In the genomic region with DNA sequence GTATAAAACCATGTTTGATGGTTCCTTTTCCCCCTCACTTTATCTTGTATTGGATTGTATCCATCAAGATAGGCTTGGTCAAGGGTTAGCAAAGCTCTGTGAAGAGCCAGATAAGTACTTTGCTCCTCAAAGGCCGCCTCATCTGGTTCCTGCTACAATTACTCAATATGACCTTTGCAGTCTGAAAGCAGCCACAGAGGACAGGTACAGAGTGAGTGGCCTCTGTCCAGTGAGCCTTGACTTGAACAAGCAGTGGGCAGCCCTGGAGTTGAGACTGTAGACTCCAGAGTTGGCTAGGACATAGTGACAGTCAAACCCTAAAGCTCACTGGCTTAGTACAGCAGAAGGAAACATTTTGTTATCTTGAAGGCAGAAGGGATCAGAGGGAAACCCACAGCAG, we compare ENCODE assay signal across 25 mouse cellular contexts. TPM values are rescaled to one million over a fixed set of nuclear protein-coding genes. Genes with fewer than 3 reads are reported as not detected.
DNase-seq lines count a peak whose midpoint lies in the region; ATAC-seq and TF ChIP-seq lines count a peak whose summit lies in the region.
"Had no signal": no experiment of that assay in that cellular context is flagged by ENCODE, and none has a peak within 500 bp of the region (broad histone marks: within the 10 kb centered on the region; RNA-seq: fewer than 3 reads in every experiment).

No protein-coding gene starts in this region.

- H3K4me1 ChIP-seq in kidney, adult 2 months (ENCODE audit: control insufficient read depth, insufficient read depth, low read length), result peaks cover 32% of the 10 kb centered on the region
- no peaks in the 10 kb centered on the region for H3K4me1 ChIP-seq in intestine, embryonic 16.5 days (ENCODE audit: control insufficient read depth, insufficient read depth, low read length)
- no peaks in the 10 kb centered on the region for H3K4me1 ChIP-seq in kidney, postnatal 0 days (replicated peaks; ENCODE audit: insufficient read depth, low read length)
- peaks cover 5% of the 10 kb centered on the region; the same call in 1 of the 2 replicates for H3K4me1 ChIP-seq in liver, embryonic 15.5 days (replicated peaks)
- H3K4me1 ChIP-seq: embryonic facial prominence, embryonic 15.5 days; forebrain, embryonic 15.5 days; heart, embryonic 13.5 days; hindbrain, embryonic 12.5 days; midbrain, embryonic 13.5 days had no signal

- no peak for TF ChIP-seq CTCF in kidney, adult 2 months (conservative IDR thresholded peaks at IDR 0.05; ENCODE audit: insufficient read depth, insufficient read length, low read depth, low read length)
- no peak for TF ChIP-seq CTCF in kidney, postnatal 0 days (IDR thresholded peaks at IDR 0.05; ENCODE audit: low read depth)

- H3K27ac ChIP-seq in kidney, adult 2 months (ENCODE audit: insufficient read depth, low read depth, low read length), result peak overlapping the region; percentile 77
- peak overlapping the region; percentile 40 for H3K27ac ChIP-seq in intestine, embryonic 16.5 days (ENCODE audit: low read length)
- no peak overlapping the region for H3K27ac ChIP-seq in kidney, postnatal 0 days
- H3K27ac ChIP-seq in liver, embryonic 15.5 days (replicated peaks), result peak overlapping the region; percentile 64
- H3K27ac ChIP-seq: embryonic facial prominence, embryonic 15.5 days; forebrain, embryonic 15.5 days; heart, adult 2 months; heart, embryonic 13.5 days; hindbrain, embryonic 12.5 days; layer of hippocampus, adult 2 months; midbrain, embryonic 13.5 days had no signal

- 62% methylated on average over 1 of the region's 1 CpGs for WGBS in kidney, adult 2 months
- 59% methylated on average over 1 of the region's 1 CpGs for WGBS in intestine, embryonic 16.5 days
- 78% methylated on average over 1 of the region's 1 CpGs for WGBS in kidney, postnatal 0 days
- 51% methylated on average over 1 of the region's 1 CpGs for WGBS in liver, embryonic 15.5 days (ENCODE audit: insufficient replicate concordance)

- no peak overlapping the region for H3K9ac ChIP-seq in intestine, embryonic 16.5 days (ENCODE audit: low read depth, low read length)
- H3K9ac ChIP-seq in kidney, postnatal 0 days (ENCODE audit: low read depth, low read length), result no peak overlapping the region
- H3K9ac ChIP-seq in liver, embryonic 15.5 days, result no peak overlapping the region
- H3K9ac ChIP-seq: embryonic facial prominence, embryonic 15.5 days; forebrain, embryonic 15.5 days; heart, embryonic 13.5 days; hindbrain, embryonic 12.5 days; midbrain, embryonic 13.5 days had no signal

- no peak for TF ChIP-seq POLR2A in kidney, adult 2 months (IDR thresholded peaks at IDR 0.05; ENCODE audit: low read depth, low read length)

- peak; percentile 94 for ATAC-seq in intestine, embryonic 16.5 days
- ATAC-seq in kidney, postnatal 0 days (replicated peaks; ENCODE audit: low FRiP score, low read depth), result peak; percentile 79
- peak; percentile 71 for ATAC-seq in liver, embryonic 15.5 days (ENCODE audit: insufficient read depth)
- ATAC-seq: forebrain, embryonic 15.5 days; midbrain, embryonic 13.5 days had no signal

- H3K9me3 ChIP-seq in intestine, embryonic 16.5 days (ENCODE audit: control insufficient read depth, low read length), result no peaks in the 10 kb centered on the region
- H3K9me3 ChIP-seq in kidney, postnatal 0 days (replicated peaks; ENCODE audit: low read length), result no peaks in the 10 kb centered on the region
- no peaks in the 10 kb centered on the region for H3K9me3 ChIP-seq in liver, embryonic 15.5 days (replicated peaks)
- H3K9me3 ChIP-seq: embryonic facial prominence, embryonic 15.5 days; forebrain, embryonic 15.5 days; heart, embryonic 13.5 days; hindbrain, embryonic 12.5 days; megakaryocyte, embryonic 14.5 days; midbrain, embryonic 13.5 days had no signal

- H3K4me3 ChIP-seq in kidney, adult 2 months (ENCODE audit: insufficient read depth, low read depth, low read length), result no peak overlapping the region
- no peak overlapping the region for H3K4me3 ChIP-seq in intestine, embryonic 16.5 days (ENCODE audit: low read length)
- no peak overlapping the region for H3K4me3 ChIP-seq in kidney, postnatal 0 days (replicated peaks; ENCODE audit: low read depth, low read length)
- H3K4me3 ChIP-seq in liver, embryonic 15.5 days (replicated peaks), result no peak overlapping the region
- H3K4me3 ChIP-seq: embryonic facial prominence, embryonic 15.5 days; forebrain, embryonic 15.5 days; heart, adult 2 months; heart, embryonic 13.5 days; hindbrain, embryonic 12.5 days; layer of hippocampus, adult 2 months; megakaryocyte, embryonic 14.5 days; midbrain, embryonic 13.5 days had no signal

- H3K36me3 ChIP-seq in kidney, adult 2 months (ENCODE audit: control insufficient read depth, insufficient read depth, low read length), result peaks cover 18% of the 10 kb centered on the region
- peaks cover 15% of the 10 kb centered on the region for H3K36me3 ChIP-seq in intestine, embryonic 16.5 days (ENCODE audit: control insufficient read depth, insufficient read depth, low read length)
- H3K36me3 ChIP-seq in kidney, postnatal 0 days (ENCODE audit: insufficient read depth, low read length), result peaks cover 44% of the 10 kb centered on the region
- H3K36me3 ChIP-seq in liver, embryonic 15.5 days (replicated peaks), result peaks cover 46% of the 10 kb centered on the region

- DNase-seq in kidney, adult 2 months, result peak; percentile 90
- DNase-seq in kidney, postnatal 10 days, result no peak
- DNase-seq in kidney, postnatal 0 days (ENCODE audit: low spot score), result no peak
- DNase-seq in layer of hippocampus, adult 18-20 months (ENCODE audit: low spot score in 2 of 2), result no peak
- no peak for DNase-seq in layer of hippocampus, adult 8-10 months (ENCODE audit: low spot score in 2 of 2)
- no peak for DNase-seq in adrenal gland, postnatal 36 days
- DNase-seq: cerebellum, adult 11 months; cerebellum, adult 9-11 months; gastrocnemius, postnatal 14 days; heart, adult 2 months; heart, postnatal 14 days; layer of hippocampus, postnatal 36 days; lung, adult 2 months; right cerebral cortex, postnatal 14 days; thymus, adult 18-20 months; thymus, postnatal 4 days had no signal

- H3K27me3 ChIP-seq in kidney, adult 2 months (replicated peaks; ENCODE audit: control insufficient read depth, insufficient read depth, low read length), result no peaks in the 10 kb centered on the region
- H3K27me3 ChIP-seq in intestine, embryonic 16.5 days (replicated peaks; ENCODE audit: control insufficient read depth, insufficient read depth, low read length), result no peaks in the 10 kb centered on the region
- no peaks in the 10 kb centered on the region for H3K27me3 ChIP-seq in kidney, postnatal 0 days (ENCODE audit: insufficient read depth, low read length)
- no peaks in the 10 kb centered on the region for H3K27me3 ChIP-seq in liver, embryonic 15.5 days
- H3K27me3 ChIP-seq: embryonic facial prominence, embryonic 15.5 days; forebrain, embryonic 15.5 days; heart, embryonic 13.5 days; hindbrain, embryonic 12.5 days; megakaryocyte, embryonic 14.5 days; midbrain, embryonic 13.5 days had no signal

- H3K4me2 ChIP-seq in intestine, embryonic 16.5 days (ENCODE audit: low read depth, low read length), result no peak overlapping the region
- no peak overlapping the region for H3K4me2 ChIP-seq in kidney, postnatal 0 days (ENCODE audit: low read length)
- no peak overlapping the region for H3K4me2 ChIP-seq in liver, embryonic 15.5 days
- H3K4me2 ChIP-seq: embryonic facial prominence, embryonic 15.5 days; forebrain, embryonic 15.5 days; heart, embryonic 13.5 days; hindbrain, embryonic 12.5 days; midbrain, embryonic 13.5 days had no signal

RNA-seq across cellular contexts. Expression of a gene that starts 13.8 kb away (rescaled TPM):
- 858 and 975 TPM in 2 replicates for polyA plus RNA-seq in kidney, adult 2 months (2012; rRNA removed)
- polyA plus RNA-seq in intestine, embryonic 16.5 days (2015; fragmentation: Nextera tagmentation; extraction: Ambion mirVana), result 12.0 and 14.0 TPM in 2 replicates
- polyA plus RNA-seq in kidney, postnatal 0 days (2015; fragmentation: Nextera tagmentation; extraction: Ambion mirVana), result 165 and 182 TPM in 2 replicates
- 11.8 and 15.2 TPM in 2 replicates for polyA plus RNA-seq in liver, embryonic 15.5 days (2015; fragmentation: Nextera tagmentation; extraction: Ambion mirVana)
- 10 to 100 TPM; 24.8 to 28.5 TPM for total RNA-seq in layer of hippocampus, adult 18-20 months (2021)
- total RNA-seq in layer of hippocampus, adult 8-10 months (2022), result 10 to 100 TPM; 22.5 to 35.0 (median 27.1) TPM
- total RNA-seq in adrenal gland, postnatal 36 days (2021), result 10 to 100 TPM; 35.9 to 55.9 TPM

RNA-seq across cellular contexts. Expression of a gene that starts 17.6 kb away (rescaled TPM):
- polyA plus RNA-seq in kidney, adult 2 months (2012; rRNA removed), result 140 and 151 TPM in 2 replicates
- 48.4 and 53.3 TPM in 2 replicates for polyA plus RNA-seq in intestine, embryonic 16.5 days (2015; fragmentation: Nextera tagmentation; extraction: Ambion mirVana)
- polyA plus RNA-seq in kidney, postnatal 0 days (2015; fragmentation: Nextera tagmentation; extraction: Ambion mirVana), result 53.3 and 54.3 TPM in 2 replicates
- polyA plus RNA-seq in liver, embryonic 15.5 days (2015; fragmentation: Nextera tagmentation; extraction: Ambion mirVana), result 14.1 and 17.4 TPM in 2 replicates
- total RNA-seq in layer of hippocampus, adult 18-20 months (2021), result 10 to 100 TPM; 81.6 to 98.0 TPM
- total RNA-seq in layer of hippocampus, adult 8-10 months (2022), result 100 to 1,000 TPM in 1 of 4 experiments, 10 to 100 TPM in 3; 65.5 to 103 (median 79.0) TPM
- 10 to 100 TPM; 40.7 to 56.0 TPM for total RNA-seq in adrenal gland, postnatal 36 days (2021)

RNA-seq across cellular contexts. Expression of a gene that starts 24.6 kb away (rescaled TPM):
- polyA plus RNA-seq in kidney, adult 2 months (2012; rRNA removed), result 5.2 and 5.7 TPM in 2 replicates
- 6.3 and 6.4 TPM in 2 replicates for polyA plus RNA-seq in intestine, embryonic 16.5 days (2015; fragmentation: Nextera tagmentation; extraction: Ambion mirVana)
- 7.2 and 7.7 TPM in 2 replicates for polyA plus RNA-seq in kidney, postnatal 0 days (2015; fragmentation: Nextera tagmentation; extraction: Ambion mirVana)
- polyA plus RNA-seq in liver, embryonic 15.5 days (2015; fragmentation: Nextera tagmentation; extraction: Ambion mirVana), result 1.3 and 1.7 TPM in 2 replicates
- total RNA-seq in layer of hippocampus, adult 18-20 months (2021), result 1 to 10 TPM; 7.6 to 8.5 TPM
- 1 to 10 TPM; 6.0 to 10.0 (median 8.9) TPM for total RNA-seq in layer of hippocampus, adult 8-10 months (2022)
- 10 to 100 TPM in 1 of 2 experiments, 1 to 10 TPM in 1; 8.0 to 13.5 TPM for total RNA-seq in adrenal gland, postnatal 36 days (2021)

RNA-seq across cellular contexts. Expression of a gene that starts 32.2 kb away (rescaled TPM):
- 35.0 and 36.6 TPM in 2 replicates for polyA plus RNA-seq in kidney, adult 2 months (2012; rRNA removed)
- polyA plus RNA-seq in intestine, embryonic 16.5 days (2015; fragmentation: Nextera tagmentation; extraction: Ambion mirVana), result 34.2 and 41.1 TPM in 2 replicates
- polyA plus RNA-seq in kidney, postnatal 0 days (2015; fragmentation: Nextera tagmentation; extraction: Ambion mirVana), result 33.5 and 38.7 TPM in 2 replicates
- polyA plus RNA-seq in liver, embryonic 15.5 days (2015; fragmentation: Nextera tagmentation; extraction: Ambion mirVana), result 20.0 and 22.8 TPM in 2 replicates
- 10 to 100 TPM; 71.2 to 76.1 TPM for total RNA-seq in layer of hippocampus, adult 18-20 months (2021)
- total RNA-seq in layer of hippocampus, adult 8-10 months (2022), result 100 to 1,000 TPM in 1 of 4 experiments, 10 to 100 TPM in 3; 67.2 to 128 (median 86.1) TPM
- 100 to 1,000 TPM; 116 to 129 TPM for total RNA-seq in adrenal gland, postnatal 36 days (2021)

Comparison
In these comparisons a context has a peak if more than half of its experiments do, and no peak if none do; other contexts are left out.
1. RNA of a gene that starts 13.8 kb away (polyA plus RNA-seq): 858 to 975 TPM in kidney, adult 2 months and 165 to 182 TPM in kidney, postnatal 0 days; 12.0 to 14.0 TPM in intestine, embryonic 16.5 days and 11.8 to 15.2 TPM in liver, embryonic 15.5 days; every median in the first group is over 10 times any median in the second.
2. Peak in every context shown above with its lines, with median percentiles within 50 percentile points of each other: ATAC-seq.